Mouse (Mus musculus): Measurements from ENCODE around the gene Slc38a8.
A peak's percentile ranks its signal among the peaks of the same experiment; 100 is the strongest.

The Slc38a8 gene

GRCm38 (mm10) chr8:119501598-119501997 is at the start of gene Slc38a8:
Gene Slc38a8 (minus strand): TSS chr8:119501698.
- no peak for DNase-seq

- DNase-seq, result no peak
Measured at GRCm38 (mm10) chr8:119548560-119549113, 47.1 kb upstream of the Slc38a8 start.

GRCm38 (mm10) chr8:119547019-119547691 is 45.7 kb upstream of the Slc38a8 start:
- DNase-seq, result no peak

GRCm38 (mm10) chr8:119545791-119546190 is 44.3 kb upstream of the Slc38a8 start:
- DNase-seq, result no peak

GRCm38 (mm10) chr8:119545180-119545579 is 43.7 kb upstream of the Slc38a8 start:
- DNase-seq, result no peak

GRCm38 (mm10) chr8:119544606-119545005 is 43.1 kb upstream of the Slc38a8 start:
- DNase-seq, result no peak

- DNase-seq, result no peak
Measured at GRCm38 (mm10) chr8:119531973-119532372, 30.5 kb upstream of the Slc38a8 start.

GRCm38 (mm10) chr8:119531397-119531796 is 29.9 kb upstream of the Slc38a8 start:
- no peak for DNase-seq

GRCm38 (mm10) chr8:119530937-119531336 is 29.4 kb upstream of the Slc38a8 start:
- DNase-seq, result no peak

- no peak for DNase-seq
Measured at GRCm38 (mm10) chr8:119528762-119529161, 27.3 kb upstream of the Slc38a8 start.

GRCm38 (mm10) chr8:119520102-119520501 is 18.6 kb upstream of the Slc38a8 start:
- no peak for DNase-seq

GRCm38 (mm10) chr8:119516674-119517073 is 15.2 kb upstream of the Slc38a8 start:
- DNase-seq, result no peak

- DNase-seq, result no peak
Measured at GRCm38 (mm10) chr8:119515767-119516166, 14.3 kb upstream of the Slc38a8 start.

- no peak for DNase-seq
Measured at GRCm38 (mm10) chr8:119514940-119515339, 13.4 kb upstream of the Slc38a8 start.

- peak; percentile 68 for DNase-seq
Measured at GRCm38 (mm10) chr8:119513405-119513804, 11.9 kb upstream of the Slc38a8 start.

GRCm38 (mm10) chr8:119511722-119512121 is 10.2 kb upstream of the Slc38a8 start:
- DNase-seq, result no peak

- DNase-seq, result peak; percentile 14
Measured at GRCm38 (mm10) chr8:119510471-119510870, 9.0 kb upstream of the Slc38a8 start.

- DNase-seq, result no peak
Measured at GRCm38 (mm10) chr8:119506106-119506505, 4.6 kb upstream of the Slc38a8 start.

GRCm38 (mm10) chr8:119505488-119505887 is 4.0 kb upstream of the Slc38a8 start:
- no peak for DNase-seq

- peak; percentile 40 for DNase-seq
Measured at GRCm38 (mm10) chr8:119503191-119503767, 1.8 kb upstream of the Slc38a8 start.

GRCm38 (mm10) chr8:119502111-119502510 is 613 bp upstream of the Slc38a8 start:
- DNase-seq, result peak; percentile 25

- no peak for DNase-seq
Measured at GRCm38 (mm10) chr8:119499836-119500235, 1.7 kb downstream of the Slc38a8 start.

GRCm38 (mm10) chr8:119496848-119497247 is 4.7 kb downstream of the Slc38a8 start:
- DNase-seq, result no peak

- no peak for DNase-seq
Measured at GRCm38 (mm10) chr8:119487093-119487492, 14.4 kb downstream of the Slc38a8 start.
